Mouse (Mus musculus) thymus, postnatal 10 days (tissue): ENCODE measurements around the gene Cyp2c70.
A peak's percentile ranks its signal among the peaks of the same experiment; 100 is the strongest.
"Not testable (repeated sequence)": the region's sequence is repeated elsewhere in the genome, so short reads cannot be mapped to it uniquely, and the experiment has no call there.

Experiments used
- DNase-seq, 2 experiments: peaks; one replicate each; pipeline ENCODE4 v3.0.0; 2021; ENCODE audit warnings: low spot score in 2 of 2

Gene Cyp2c70

DNA sequence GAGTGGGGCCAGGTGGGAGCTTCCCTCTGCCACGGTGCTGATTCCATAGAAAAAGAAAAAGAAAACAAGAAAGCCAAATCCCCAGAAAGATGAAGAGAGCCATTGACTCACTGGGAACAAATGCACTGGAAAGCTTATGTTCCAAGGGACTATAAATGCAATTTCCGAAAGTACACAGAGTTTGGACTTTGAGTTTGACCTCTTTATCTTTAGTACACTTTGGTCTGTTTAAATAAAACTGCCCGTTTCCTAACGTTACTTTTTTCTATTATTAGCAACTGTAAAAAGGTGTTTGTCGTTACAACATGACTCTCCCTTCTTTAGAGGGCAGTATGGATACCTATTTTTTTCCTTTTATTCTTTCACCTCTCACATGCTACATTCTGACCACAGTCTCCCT is at the start of gene Cyp2c70:
Gene Cyp2c70, minus strand, starts transcription at position 174 of the 400 bp plus-strand sequence.
- DNase-seq, result no peak

- DNase-seq, result no peak
These were observed 45.4 kb upstream of the Cyp2c70 start for GRCm38 (mm10) chr19:40232560-40232959.

DNA sequence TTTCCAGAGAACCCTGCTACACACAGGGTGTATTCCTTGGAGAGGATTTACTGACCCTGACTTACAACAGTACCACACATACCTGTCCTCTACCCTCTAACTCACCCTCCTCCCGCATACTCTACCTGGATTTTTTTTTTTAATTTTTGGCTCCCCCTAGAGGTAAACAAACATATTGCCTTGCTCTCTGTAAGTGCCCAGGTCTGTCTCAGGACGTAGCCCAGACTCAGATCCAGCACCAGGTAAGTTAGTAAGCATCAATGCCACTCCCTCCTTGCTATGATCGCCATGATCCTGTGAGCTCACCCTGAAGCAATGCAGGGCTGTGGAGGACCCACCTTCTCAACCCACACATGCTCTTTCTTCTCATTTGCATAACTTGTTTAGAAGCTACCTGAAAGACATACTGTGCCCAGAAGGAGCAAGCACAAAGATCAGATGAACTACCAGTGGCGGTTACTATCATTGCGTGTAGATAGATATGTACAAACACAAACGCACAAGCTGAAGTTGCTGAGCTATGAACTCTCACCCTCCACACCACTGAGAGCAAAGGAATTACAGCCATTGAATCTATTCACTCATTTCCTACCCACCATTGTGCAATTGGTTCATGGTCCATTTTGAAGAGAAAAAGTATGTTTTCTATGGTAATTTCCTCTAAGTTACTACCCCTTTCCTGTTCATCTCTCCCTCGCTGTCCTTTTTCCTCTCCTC is 44.9 kb upstream of the Cyp2c70 start:
- DNase-seq, result no peak

DNA sequence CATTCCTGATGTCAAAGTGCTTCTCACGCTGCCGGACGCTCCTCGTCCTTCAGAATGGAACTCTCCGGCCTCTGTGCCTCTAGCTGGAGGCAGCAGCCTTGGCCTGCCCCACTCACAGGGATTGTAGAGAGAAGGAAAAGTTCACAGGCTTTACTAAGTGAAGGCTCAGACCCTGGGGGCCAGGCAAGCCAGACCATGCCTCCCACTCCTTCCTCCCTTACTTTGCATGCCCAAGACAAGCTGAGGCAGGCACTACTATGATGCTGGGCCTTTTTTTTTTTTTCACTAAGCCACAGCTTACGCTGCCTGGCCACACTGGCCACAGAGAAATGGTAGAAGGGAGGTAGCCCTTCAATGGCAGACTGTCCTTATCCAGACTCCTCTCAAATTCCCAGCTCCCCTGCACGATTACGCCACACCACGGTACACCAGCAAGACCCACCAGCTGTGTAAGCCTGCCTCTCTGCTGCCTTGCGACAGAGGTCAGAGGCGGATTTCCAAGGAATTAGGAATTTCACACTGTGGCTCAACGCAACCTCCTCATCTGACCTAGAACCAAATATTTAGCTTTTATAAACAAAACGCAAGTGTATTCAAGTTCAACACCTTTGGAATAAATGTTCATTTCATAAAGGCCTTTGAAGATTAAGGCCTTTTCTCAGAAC is 44.1 kb upstream of the Cyp2c70 start:
- DNase-seq, result no peak

- DNase-seq, result no peak
These were observed 39.5 kb upstream of the Cyp2c70 start for GRCm38 (mm10) chr19:40226516-40227151.

GRCm38 (mm10) chr19:40225761-40226110 is 38.6 kb upstream of the Cyp2c70 start:
- DNase-seq, result no peak

DNA sequence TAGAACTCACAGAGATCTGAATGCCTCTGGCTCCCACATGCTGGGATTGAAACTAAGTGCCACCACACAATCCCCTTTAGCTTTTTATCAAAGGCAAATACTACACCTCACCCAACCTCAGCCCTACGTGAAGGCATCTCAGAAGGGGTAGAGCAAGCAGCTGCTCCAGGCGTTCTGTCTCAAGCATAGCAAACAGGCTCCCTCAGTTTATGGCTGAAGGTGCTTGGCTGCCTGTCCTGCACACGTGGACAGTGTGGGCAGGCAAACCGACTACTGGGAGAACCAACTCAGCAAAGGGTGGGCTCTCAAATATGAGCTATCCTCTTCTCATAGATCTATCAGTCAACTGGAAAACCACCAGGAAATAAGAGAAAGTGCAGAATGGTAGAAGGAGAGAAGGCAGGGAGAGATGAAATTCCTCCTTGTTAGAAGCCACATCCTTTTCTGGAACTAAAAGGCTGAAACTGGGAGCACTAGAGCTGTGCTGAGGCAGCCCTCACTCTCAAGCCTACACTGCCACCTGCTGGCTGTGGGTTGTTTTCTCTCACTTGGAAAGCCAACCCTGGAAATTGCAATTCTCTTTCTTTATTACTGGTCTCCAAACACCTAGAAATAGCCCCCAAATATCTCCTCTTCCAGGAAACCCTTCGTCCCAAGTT is 38.1 kb upstream of the Cyp2c70 start:
- DNase-seq, result peak in 1 of 2 experiments; percentile 59

DNA sequence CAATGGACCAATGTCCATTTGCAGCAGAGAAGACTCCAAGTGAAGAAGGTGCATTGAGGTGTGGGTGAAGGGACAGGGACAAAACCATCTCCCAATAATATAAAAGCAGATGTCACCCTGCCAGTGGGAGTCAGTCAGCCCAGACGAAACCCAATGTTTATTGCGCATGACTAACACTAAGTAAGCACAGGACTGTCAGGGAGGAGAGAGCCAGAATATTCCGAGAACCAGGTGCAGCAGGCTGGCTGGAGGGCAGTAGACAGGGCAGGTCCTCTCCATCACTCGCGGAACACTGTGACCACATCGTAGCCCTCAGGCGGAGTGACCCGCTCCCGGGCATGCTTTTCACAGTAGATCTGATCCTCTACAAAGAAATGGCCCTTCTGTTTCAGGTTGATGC is 35.2 kb upstream of the Cyp2c70 start:
- DNase-seq, result not testable (repeated sequence)

DNA sequence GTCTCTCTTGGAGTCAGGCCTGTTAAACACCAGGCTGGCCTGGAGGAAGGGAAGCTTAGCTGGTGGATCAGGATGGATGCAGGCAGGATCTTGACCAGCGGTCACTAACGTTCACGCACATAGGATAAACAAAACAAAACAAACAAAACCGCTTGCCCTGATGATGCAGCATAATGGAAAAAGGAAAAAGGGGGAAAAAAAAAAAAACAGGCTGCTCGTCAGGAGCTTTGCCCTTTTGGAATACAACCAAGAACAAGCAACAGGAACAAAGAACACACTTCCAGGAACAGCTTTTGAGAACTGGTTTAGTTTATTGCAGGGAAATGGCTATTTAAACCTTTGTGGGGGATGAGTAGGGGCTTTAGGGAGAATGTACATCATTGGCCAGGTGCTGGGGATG is 33.7 kb upstream of the Cyp2c70 start:
- DNase-seq, result no peak

GRCm38 (mm10) chr19:40202947-40203346 is 15.8 kb upstream of the Cyp2c70 start:
- DNase-seq, result not testable (repeated sequence)

- DNase-seq, result no peak
These were observed 3.5 kb upstream of the Cyp2c70 start for GRCm38 (mm10) chr19:40190596-40190995.

DNA sequence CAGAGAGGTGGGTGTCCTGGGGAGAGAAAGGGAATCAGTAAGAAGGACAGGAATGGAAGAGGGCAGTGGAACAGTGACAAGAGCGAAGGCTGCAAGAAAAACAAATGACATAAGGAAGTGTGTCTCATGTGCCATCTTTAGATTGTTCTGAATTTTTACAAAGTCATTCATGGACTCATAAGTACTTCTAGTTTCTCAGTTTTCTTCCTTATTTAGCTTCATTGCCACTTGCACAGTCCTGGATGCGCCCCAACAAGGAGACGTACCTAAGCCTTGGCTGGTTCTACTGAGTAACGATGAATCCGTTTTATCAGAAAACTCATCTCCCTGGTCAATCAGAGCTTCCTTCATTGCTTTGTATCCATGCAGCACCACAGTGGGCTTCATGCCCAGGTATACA is 3.5 kb downstream of the Cyp2c70 start:
- no peak for DNase-seq

DNA sequence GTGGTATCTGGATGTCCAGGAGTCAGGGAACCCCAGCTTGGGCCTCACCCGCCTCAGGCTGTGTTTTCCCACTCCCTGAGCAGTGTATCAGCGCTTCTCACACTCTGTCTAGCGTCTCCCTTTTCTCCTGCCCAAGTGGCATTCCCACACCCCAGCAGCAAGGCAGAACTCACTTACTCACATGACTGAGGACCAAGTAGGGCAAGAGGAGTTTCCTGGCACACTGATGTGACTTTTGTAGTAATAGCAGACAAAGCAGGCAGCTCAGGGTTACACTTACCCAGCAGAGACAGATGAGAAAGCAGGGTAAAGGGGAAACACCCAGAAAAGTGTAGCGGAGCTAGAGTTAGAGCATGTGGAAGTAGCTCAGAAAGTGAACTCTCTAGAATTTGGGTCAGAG is 8.8 kb downstream of the Cyp2c70 start:
- no peak for DNase-seq

GRCm38 (mm10) chr19:40168391-40168790 is 18.7 kb downstream of the Cyp2c70 start:
- DNase-seq, result not testable (repeated sequence)

GRCm38 (mm10) chr19:40126996-40127395 is 60.1 kb downstream of the Cyp2c70 start:
- DNase-seq, result not testable (repeated sequence)

DNA sequence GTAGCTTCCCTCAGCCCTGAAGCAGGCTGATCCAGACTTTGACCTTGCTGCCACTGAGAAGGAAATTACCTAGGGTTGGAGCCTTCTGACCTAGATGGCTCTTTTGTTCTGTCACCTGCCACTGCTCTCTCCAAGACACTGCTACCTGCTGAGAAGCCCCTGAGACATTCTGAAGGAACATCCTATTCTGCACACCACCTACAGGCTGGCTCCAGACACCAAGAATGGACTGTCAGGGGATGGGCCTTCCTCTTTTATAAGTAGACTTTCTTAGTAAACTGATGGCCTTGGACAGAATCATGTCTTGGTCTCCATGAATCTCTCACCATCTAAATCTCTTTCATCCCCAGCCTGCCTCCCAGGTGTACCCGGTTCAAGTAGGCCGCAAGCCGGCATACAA is 62.0 kb downstream of the Cyp2c70 start:
- not testable (repeated sequence) for DNase-seq

- not testable (repeated sequence) for DNase-seq
These were observed 67.5 kb downstream of the Cyp2c70 start for GRCm38 (mm10) chr19:40119624-40120023.
